11 mouse cellular contexts compared by ENCODE assay signal in genomic region chr14:46144707-46145106, GRCm38 (mm10).
A peak's percentile ranks its signal among the peaks of the same experiment; 100 is the strongest.
DNase-seq lines count a peak whose midpoint lies in the region; TF ChIP-seq lines count a peak whose summit lies in the region.
"Had no signal": no experiment of that assay in that cellular context is flagged by ENCODE, and none has a peak within 500 bp of the region (broad histone marks: within the 10 kb centered on the region; RNA-seq: fewer than 3 reads in every experiment).

No protein-coding gene starts in this region.

- no peaks in the 10 kb centered on the region for H3K36me3 ChIP-seq in kidney, adult 2 months (ENCODE audit: control insufficient read depth, insufficient read depth, low read length)
- H3K36me3 ChIP-seq: hindbrain, embryonic 12.5 days had no signal

- WGBS in kidney, adult 2 months = 44% methylated on average over 6 of the region's 6 CpGs

- DNase-seq in kidney, adult 9 months = peak; percentile 9
- DNase-seq in kidney, adult 2 months = no peak
- DNase-seq in NIH3T3 (ENCODE audit: low read depth) = peak; percentile 35
- DNase-seq in heart, adult 8-10 months (ENCODE audit: low spot score) = peak; percentile 18
- DNase-seq in lung, postnatal 10 days = peak; percentile 27
- no peak for DNase-seq in frontal cortex, postnatal 10 days (ENCODE audit: low spot score in 2 of 2)
- DNase-seq in yolk sac, embryonic 10.5 days (ENCODE audit: low spot score) = no peak
- DNase-seq: cerebellum, adult 11-12 months; left cerebral cortex, postnatal 4 days; liver, postnatal 0 days had no signal

- TF ChIP-seq POLR2A in kidney, adult 2 months (IDR thresholded peaks at IDR 0.05; ENCODE audit: low read depth, low read length) = no peak

- TF ChIP-seq CTCF in kidney, adult 2 months (conservative IDR thresholded peaks at IDR 0.05; ENCODE audit: insufficient read depth, insufficient read length, low read depth, low read length) = no peak

- no peak overlapping the region for H3K4me3 ChIP-seq in kidney, adult 2 months (ENCODE audit: insufficient read depth, low read depth, low read length)
- H3K4me3 ChIP-seq: hindbrain, embryonic 12.5 days had no signal

- H3K4me1 ChIP-seq in kidney, adult 2 months (ENCODE audit: control insufficient read depth, insufficient read depth, low read length) = no peaks in the 10 kb centered on the region
- H3K4me1 ChIP-seq: hindbrain, embryonic 12.5 days had no signal

- H3K27me3 ChIP-seq in kidney, adult 2 months (replicated peaks; ENCODE audit: control insufficient read depth, insufficient read depth, low read length) = no peaks in the 10 kb centered on the region
- H3K27me3 ChIP-seq: hindbrain, embryonic 12.5 days had no signal

- H3K27ac ChIP-seq in kidney, adult 2 months (ENCODE audit: insufficient read depth, low read depth, low read length) = no peak overlapping the region; the same call in 1 of the 2 replicates
- H3K27ac ChIP-seq: hindbrain, embryonic 12.5 days had no signal

Comparison
In these comparisons a context has a peak if more than half of its experiments do, and no peak if none do; other contexts are left out.
1. DNase-seq: peak in kidney, adult 9 months (single experiment), NIH3T3 (single experiment), heart, adult 8-10 months (single experiment) and lung, postnatal 10 days (single experiment); none in kidney, adult 2 months (single experiment), frontal cortex, postnatal 10 days (0 of 2) and yolk sac, embryonic 10.5 days (single experiment).